ENCODE assay signal across 8 mouse cellular contexts in the genomic region with DNA sequence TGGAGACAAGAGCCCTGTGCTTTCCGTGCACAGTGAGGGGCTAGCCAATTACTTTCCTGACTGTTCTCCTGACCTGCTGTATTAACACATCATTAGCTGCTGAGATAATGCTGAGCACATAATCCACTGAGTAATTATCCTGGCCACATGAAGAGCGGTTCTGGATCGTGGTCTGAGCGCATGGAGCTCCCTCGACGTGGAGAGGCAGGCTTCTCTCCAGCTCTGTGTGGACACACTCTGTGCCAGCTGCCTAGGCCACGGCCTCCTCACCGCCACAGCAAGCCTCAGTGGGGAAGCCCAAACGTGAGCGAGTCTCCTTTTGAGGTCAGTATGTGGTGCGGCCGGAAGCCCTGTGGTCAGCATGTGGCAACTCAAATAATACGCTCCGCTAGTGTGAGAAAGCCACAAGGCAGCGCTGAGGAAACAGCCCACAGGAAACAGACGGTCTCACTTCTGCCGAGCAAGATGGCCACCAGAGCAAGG.
DNase-seq lines count a peak whose midpoint lies in the region; ATAC-seq and TF ChIP-seq lines count a peak whose summit lies in the region.

No protein-coding gene starts in this region.

- POLR2A ChIA-PET in Patski (lab: Charles Lee) = interaction anchor here (0.6 kb wide), 2 partner anchors 126 to 155 kb away, joined by 3 to 4 read pairs; no protein-coding TSS in a partner anchor

- peak overlapping the region; percentile 68 for H3K27ac ChIP-seq in intestine, embryonic 16.5 days (ENCODE audit: low read length)

- no peaks in the 10 kb centered on the region for H3K36me3 ChIP-seq in intestine, embryonic 16.5 days (ENCODE audit: control insufficient read depth, insufficient read depth, low read length)

- DNase-seq in CD4-positive helper T cell, adult 2 months (ENCODE audit: low read depth, low spot score) = peak; percentile 70
- DNase-seq in Patski (ENCODE audit: low read depth, low spot score) = peak; percentile 75
- peak; percentile 87 to 90 for DNase-seq in natural killer cell, adult 2 months (ENCODE audit: low spot score in 2 of 2)
- no peak for DNase-seq in ovary, postnatal 14 days (ENCODE audit: low spot score)
- DNase-seq in kidney, postnatal 36 days = no peak
- no peak for DNase-seq in right cerebral cortex, postnatal 14 days
- no peak for DNase-seq in layer of hippocampus, postnatal 14 days (ENCODE audit: low spot score in 2 of 2)

- no peaks in the 10 kb centered on the region for H3K9me3 ChIP-seq in intestine, embryonic 16.5 days (ENCODE audit: control insufficient read depth, low read length)

- no peaks in the 10 kb centered on the region for H3K27me3 ChIP-seq in Patski
- H3K27me3 ChIP-seq in intestine, embryonic 16.5 days (replicated peaks; ENCODE audit: control insufficient read depth, insufficient read depth, low read length) = no peaks in the 10 kb centered on the region

- H3K4me2 ChIP-seq in intestine, embryonic 16.5 days (ENCODE audit: low read depth, low read length) = no peak overlapping the region

- no peak for TF ChIP-seq CTCF in Patski (IDR thresholded peaks at IDR 0.05)

- CTCF ChIA-PET in Patski (lab: Charles Lee) = interaction anchor here (1.0 kb wide), 1 partner anchor 13 kb away, joined by 3 read pairs; no protein-coding TSS in a partner anchor

- H3K4me3 ChIP-seq in intestine, embryonic 16.5 days (ENCODE audit: low read length) = no peak overlapping the region

- H3K4me1 ChIP-seq in intestine, embryonic 16.5 days (ENCODE audit: control insufficient read depth, insufficient read depth, low read length) = 0 out of 2 replicates have a peak, but pooled peaks cover under 1% of the 10 kb centered on the region

- peak; percentile 93 for ATAC-seq in Patski
- ATAC-seq in intestine, embryonic 16.5 days = no peak

- H3K9ac ChIP-seq in intestine, embryonic 16.5 days (ENCODE audit: low read depth, low read length) = no peak overlapping the region

- WGBS in intestine, embryonic 16.5 days = 67% methylated on average over 17 of the region's 17 CpGs

- in situ Hi-C loops in Patski (cut with MboI; ENCODE audit: low pct_unique_long_range_greater_than_20kb) = no loop called here

Comparison
In these comparisons a context has a peak if more than half of its experiments do, and no peak if none do; other contexts are left out.
1. DNase-seq: peak in CD4-positive helper T cell, adult 2 months (single experiment), Patski (single experiment) and natural killer cell, adult 2 months (2 of 2); none in ovary, postnatal 14 days (single experiment), kidney, postnatal 36 days (0 of 2), right cerebral cortex, postnatal 14 days (single experiment) and layer of hippocampus, postnatal 14 days (0 of 2).